Mouse (Mus musculus) heart, adult 2 months (tissue): ENCODE measurements around the gene A630001G21Rik. TPM values are rescaled to one million over a fixed set of nuclear protein-coding genes. Genes with fewer than 3 reads are reported as not detected.
"Not testable (repeated sequence)": the region's sequence is repeated elsewhere in the genome, so short reads cannot be mapped to it uniquely, and the experiment has no call there.

Experiments used
- DNase-seq, 2 experiments: peaks; one replicate each; pipeline ENCODE4 v3.0.0; 2021
- H3K27ac ChIP-seq: fragments of 200-600 bp; 2 replicates; pipeline ENCODE4 v1.8.1; 2022
- H3K27me3 ChIP-seq: fragments of 200-500 bp; 2 replicates; pipeline ENCODE4 v1.6.1; 2012; ENCODE audit warnings: mild to moderate bottlenecking, low read length, inconsistent platforms, mixed read lengths; ENCODE audit not compliant: control insufficient read depth, insufficient read depth
- H3K36me3 ChIP-seq: fragments of 200-500 bp; 2 replicates; pipeline ENCODE4 v1.6.1; 2012; ENCODE audit warnings: low read length, inconsistent platforms; ENCODE audit not compliant: control insufficient read depth, insufficient read depth
- H3K4me1 ChIP-seq: fragments of 200-500 bp; 2 replicates; pipeline ENCODE4 v1.6.1; 2011; ENCODE audit warnings: low read length; ENCODE audit not compliant: control insufficient read depth, insufficient read depth
- H3K4me3 ChIP-seq: fragments of 200-600 bp; 2 replicates; pipeline ENCODE4 v1.8.1; 2022
- H3K79me2 ChIP-seq: fragments of 200-500 bp; replicated peaks from 2 replicates; pipeline ENCODE4 v1.6.1; 2012; ENCODE audit warnings: mild to moderate bottlenecking, inconsistent platforms, low read length, moderate library complexity, mixed read lengths; ENCODE audit not compliant: control insufficient read depth, insufficient read depth
- H3K9ac ChIP-seq: fragments of 200-500 bp; 2 replicates; pipeline ENCODE4 v1.6.1; 2012; ENCODE audit warnings: low read depth, mild to moderate bottlenecking, control low read depth, inconsistent platforms, low read length, mixed read lengths
- CTCF ChIP-seq: fragments of 200-600 bp; IDR thresholded peaks from 2 replicates; pipeline ENCODE4 v1.8.1; 2022; ENCODE audit warnings: antibody characterized with exemption, mild to moderate bottlenecking, moderate library complexity
- EP300 ChIP-seq: fragments of 200-500 bp; IDR thresholded peaks from 2 replicates; pipeline ENCODE4 v1.6.1; 2011; ENCODE audit warnings: low read depth, low read length, control low read depth; ENCODE audit not compliant: insufficient read depth
- POLR2A ChIP-seq: fragments of 200-500 bp; IDR thresholded peaks from 2 replicates; pipeline ENCODE4 v1.6.1; 2011; ENCODE audit warnings: mild to moderate bottlenecking, low read depth, low read length, control low read depth; ENCODE audit not compliant: insufficient read depth
- WGBS: fragments of 180-500 bp; shearing (Covaris S2); methylation state at CpG from one replicate; pipeline ENCODE4 v1.1.7; 2018; 5-methylcytosine and 5-hydroxymethylcytosine counted together
- intact Hi-C: fragments of 180-260 bp; cut with DNase I; formaldehyde crosslinking; loops from one replicate; pipeline ENCODE4 v1.15.1; 2025
- long read RNA-seq: library from polyadenylated mRNA; stranded (forward); transcript quantifications from one replicate; pipeline ENCODE4 v2.0.0, GENCODE M21; 2021
- polyA plus RNA-seq: library from polyadenylated mRNA; depleted of rRNA; stranded (reverse); fragments of >200 nt; gene quantifications from 2 replicates; pipeline ENCODE4 v1.2.3, GENCODE M21; 2012; rRNA removed
- total RNA-seq, 2 experiments: library from RNA; stranded (reverse); gene quantifications; 2 replicates each; pipeline ENCODE4 v1.2.3; 2021

Gene A630001G21Rik
- total RNA-seq (under 1 TPM; 0.20 to 0.37 TPM), polyA plus RNA-seq (1.2 and 1.3 TPM in 2 replicates)
- long read RNA-seq, partial matches to known transcripts, result 0 of 2 reads
- long read RNA-seq, other reads (novel, unspliced or antisense), result 2 of 2 reads

- TF ChIP-seq CTCF, result no peak
- WGBS, result 89% methylated on average over 4 of the region's 4 CpGs
- Histone ChIP-seq H3K9ac (no peak within 1 kb of the TSS), H3K4me3 (no peak within 1 kb of the TSS), H3K79me2 (no peaks in the 10 kb centered on the region), H3K27me3 (no peaks in the 10 kb centered on the region), H3K36me3 (no peaks in the 10 kb centered on the region), H3K4me1 (peaks cover 3% of the 10 kb centered on the region; the same call in 1 of the 2 replicates), H3K27ac (no peak within 1 kb of the TSS)
- intact Hi-C loops, result no loop called here
- DNase-seq, result no peak
Measured at GRCm38 (mm10) chr1:85778436-85778835, at the start of gene A630001G21Rik. Gene A630001G21Rik, minus strand, starts transcription at chr1:85778643.

DNA sequence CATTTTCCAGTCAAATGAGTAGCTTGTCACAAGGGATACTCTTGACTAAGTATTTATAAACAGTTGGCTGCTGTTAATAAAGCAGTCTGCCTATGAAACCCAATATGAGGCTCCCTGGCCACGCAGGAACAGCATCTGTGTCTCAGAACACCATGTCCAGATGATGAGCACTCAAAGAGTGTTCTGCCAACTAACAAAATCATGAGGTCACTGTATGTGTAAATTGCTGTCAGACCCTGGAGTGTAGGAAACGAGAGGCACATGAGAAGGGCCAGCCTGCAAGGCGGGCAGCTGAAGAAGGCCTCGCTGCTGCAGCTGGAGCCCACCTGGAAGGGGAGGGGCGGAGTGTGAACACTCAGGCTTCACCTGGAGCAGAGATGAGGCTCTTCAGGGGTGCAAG, 48.7 kb upstream of the A630001G21Rik start:
- TF ChIP-seq EP300 (no peak), POLR2A (no peak), CTCF (no peak)
- 74% methylated on average over 5 of the region's 5 CpGs for WGBS
- no peak overlapping the region for H3K9ac ChIP-seq
- peaks cover 2% of the 10 kb centered on the region; the same call in 1 of the 2 replicates for H3K79me2 ChIP-seq
- H3K27ac ChIP-seq, result no peak overlapping the region
- intact Hi-C loops, result no loop called here
- peaks cover 3% of the 10 kb centered on the region for H3K4me1 ChIP-seq
- no peak for DNase-seq
- no peaks in the 10 kb centered on the region for H3K27me3 ChIP-seq
- peaks cover 23% of the 10 kb centered on the region for H3K36me3 ChIP-seq
- no peak overlapping the region for H3K4me3 ChIP-seq

DNA sequence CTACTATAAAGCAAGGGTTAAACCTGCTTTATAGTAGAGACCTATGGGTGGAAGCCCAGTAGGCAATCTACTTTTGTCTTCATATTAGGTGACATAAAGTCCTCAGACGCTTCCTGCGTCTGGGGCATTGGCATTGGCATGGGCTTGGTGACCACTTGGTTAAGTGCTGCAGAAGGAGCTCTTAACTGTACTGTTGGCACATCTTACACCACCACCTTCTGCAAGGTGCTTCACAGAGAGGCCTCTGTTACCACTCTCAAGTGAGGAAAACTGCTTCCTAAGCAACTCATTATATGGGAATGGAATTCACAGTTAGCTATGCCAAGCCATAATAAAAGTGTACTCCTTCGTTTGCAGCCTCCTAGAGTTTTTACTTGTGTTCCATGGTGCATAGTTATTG, 46.5 kb upstream of the A630001G21Rik start:
- H3K27me3 ChIP-seq, result no peaks in the 10 kb centered on the region
- DNase-seq, result peak in 1 of 2 experiments; percentile 7
- intact Hi-C loops, result no loop called here
- H3K79me2 ChIP-seq, result peaks cover 3% of the 10 kb centered on the region
- H3K4me3 ChIP-seq, result no peak overlapping the region
- H3K9ac ChIP-seq, result no peak overlapping the region
- H3K27ac ChIP-seq, result no peak overlapping the region
- TF ChIP-seq POLR2A, result no peak
- TF ChIP-seq CTCF, result no peak
- TF ChIP-seq EP300, result no peak
- WGBS, result 64% methylated on average over 3 of the region's 3 CpGs
- peaks cover 28% of the 10 kb centered on the region for H3K36me3 ChIP-seq
- peaks cover 3% of the 10 kb centered on the region for H3K4me1 ChIP-seq

- intact Hi-C loops, result no loop called here
- Histone ChIP-seq H3K36me3 (peaks cover 28% of the 10 kb centered on the region), H3K9ac (no peak overlapping the region)
Measured at GRCm38 (mm10) chr1:85822239-85822638, 43.8 kb upstream of the A630001G21Rik start.

GRCm38 (mm10) chr1:85819695-85820094, 41.3 kb upstream of the A630001G21Rik start:
- DNase-seq, result no peak
- Histone ChIP-seq H3K4me1 (peaks cover 2% of the 10 kb centered on the region), H3K4me3 (no peak overlapping the region), H3K79me2 (peaks cover 7% of the 10 kb centered on the region), H3K36me3 (peaks cover 22% of the 10 kb centered on the region), H3K9ac (no peak overlapping the region), H3K27ac (no peak overlapping the region), H3K27me3 (no peaks in the 10 kb centered on the region)
- TF ChIP-seq POLR2A (no peak), CTCF (no peak; the same call in 1 of the 2 replicates), EP300 (no peak)
- 93% methylated on average over 1 of the region's 1 CpGs for WGBS
- intact Hi-C loops, result no loop called here

More at GRCm38 (mm10) chr1:85822239-85822638, 43.8 kb upstream of the A630001G21Rik start:
- Histone ChIP-seq H3K27me3 (no peaks in the 10 kb centered on the region), H3K4me1 (peaks cover 3% of the 10 kb centered on the region), H3K27ac (no peak overlapping the region), H3K79me2 (peaks cover 5% of the 10 kb centered on the region), H3K4me3 (no peak overlapping the region)
- WGBS, result 61% methylated on average over 8 of the region's 8 CpGs
- DNase-seq, result peak in 1 of 2 experiments; percentile 2
- TF ChIP-seq POLR2A, result no peak
- no peak for TF ChIP-seq CTCF
- TF ChIP-seq EP300, result no peak

- H3K9ac ChIP-seq, result no peak overlapping the region
- H3K4me3 ChIP-seq, result no peak overlapping the region
- no peaks in the 10 kb centered on the region for H3K27me3 ChIP-seq
- intact Hi-C loops, result no loop called here
- TF ChIP-seq POLR2A (no peak), CTCF (no peak), EP300 (no peak)
- peaks cover 7% of the 10 kb centered on the region for H3K4me1 ChIP-seq
- H3K79me2 ChIP-seq, result peaks cover 7% of the 10 kb centered on the region
- WGBS, result 91% methylated on average over 6 of the region's 6 CpGs
- H3K36me3 ChIP-seq, result peaks cover 20% of the 10 kb centered on the region
- no peak overlapping the region for H3K27ac ChIP-seq
- DNase-seq, result no peak
Measured at GRCm38 (mm10) chr1:85818121-85818520, 39.7 kb upstream of the A630001G21Rik start.

DNA sequence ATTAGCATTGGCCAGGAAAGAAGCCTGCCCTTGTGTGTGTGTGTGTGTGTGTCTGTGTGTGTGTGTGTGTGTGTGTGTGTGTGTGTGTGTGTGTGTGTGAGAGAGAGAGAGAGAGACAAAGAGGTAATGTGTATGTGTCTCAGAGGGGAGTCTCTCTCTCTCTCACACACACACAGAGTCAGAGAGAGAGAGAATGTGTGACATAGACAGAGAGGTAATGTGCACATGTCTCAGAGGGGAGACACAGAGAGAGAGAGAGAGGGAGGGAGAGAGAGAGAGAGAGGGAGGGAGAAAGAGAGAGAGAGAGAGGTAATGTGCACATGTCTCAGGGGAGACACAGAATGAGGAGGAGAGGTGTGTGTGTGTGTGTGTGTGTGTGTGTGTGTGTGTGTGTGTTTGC, 35.8 kb upstream of the A630001G21Rik start:
- H3K4me3 ChIP-seq, H3K27me3 ChIP-seq, H3K79me2 ChIP-seq, DNase-seq, intact Hi-C loops, H3K27ac ChIP-seq, H3K9ac ChIP-seq: not testable (repeated sequence)
- H3K4me1 ChIP-seq, result peaks cover 17% of the 10 kb centered on the region
- H3K36me3 ChIP-seq, result peaks cover 29% of the 10 kb centered on the region
